Mouse (Mus musculus) heart, postnatal 0 days (tissue): ENCODE results near the gene Tff3.

Source experiments
- CTCF ChIP-seq: IDR thresholded peaks from 2 replicates; pipeline ENCODE4 v1.5.1; 2016; ENCODE audit warnings: antibody characterized with exemption, control low read depth, low read depth
- EP300 ChIP-seq: IDR thresholded peaks from 2 replicates; pipeline ENCODE4 v1.6.1; 2016; ENCODE audit warnings: antibody characterized with exemption, low read depth

- TF ChIP-seq CTCF = no peak
- TF ChIP-seq EP300 = peak; percentile 61; the same call in 1 of the 2 replicates
Observed at GRCm38 (mm10) chr17:31079078-31079840, 50.2 kb downstream of the Tff3 start.
